ENCODE assay signal across 23 mouse cellular contexts in genomic region chr15:25685186-25685585, GRCm38 (mm10).
A peak's percentile ranks its signal among the peaks of the same experiment; 100 is the strongest.
DNase-seq lines count a peak whose midpoint lies in the region; ATAC-seq lines count a peak whose summit lies in the region.
"Had no signal": no experiment of that assay in that cellular context is flagged by ENCODE, and none has a peak within 500 bp of the region (broad histone marks: within the 10 kb centered on the region; RNA-seq: fewer than 3 reads in every experiment).

No protein-coding gene starts in this region.

- no peak for ATAC-seq in embryonic facial prominence, embryonic 15.5 days (ENCODE audit: insufficient number of reproducible peaks, low FRiP score, low TSS enrichment, low read depth)
- ATAC-seq: forebrain, embryonic 15.5 days had no signal

- H3K9me3 ChIP-seq in embryonic facial prominence, embryonic 15.5 days (replicated peaks): no peaks in the 10 kb centered on the region
- no peaks in the 10 kb centered on the region for H3K9me3 ChIP-seq in embryonic facial prominence, embryonic 10.5 days
- H3K9me3 ChIP-seq: forebrain, embryonic 15.5 days; heart, embryonic 12.5 days; hindbrain, embryonic 13.5 days; liver, embryonic 15.5 days had no signal

- H3K27ac ChIP-seq in embryonic facial prominence, embryonic 15.5 days (replicated peaks): 0 out of 2 replicates have a peak overlapping the region, but pooled peaks have one; percentile 36
- no peak overlapping the region for H3K27ac ChIP-seq in embryonic facial prominence, embryonic 10.5 days (replicated peaks)
- H3K27ac ChIP-seq: forebrain, embryonic 15.5 days; gastrocnemius, adult 2 months; heart, adult 2 months; hindbrain, embryonic 13.5 days; liver, embryonic 15.5 days had no signal

- peaks cover 28% of the 10 kb centered on the region for H3K4me1 ChIP-seq in embryonic facial prominence, embryonic 15.5 days
- H3K4me1 ChIP-seq in embryonic facial prominence, embryonic 10.5 days: peaks cover 43% of the 10 kb centered on the region

- no peak for DNase-seq in embryonic facial prominence, embryonic 10.5 days (ENCODE audit: low spot score)
- peak; percentile 43 for DNase-seq in kidney, adult 11 months
- DNase-seq in kidney, postnatal 4 days: no peak
- peak; percentile 19 for DNase-seq in left cerebral cortex, adult 11 months (ENCODE audit: low spot score)
- DNase-seq in left cerebral cortex, adult 8-10 months (ENCODE audit: low spot score in 2 of 2): no peak
- peak; percentile 83 for DNase-seq in large intestine, adult 2 months (ENCODE audit: low read depth, low spot score)
- no peak for DNase-seq in cerebellum, postnatal 14 days
- DNase-seq: adrenal gland, postnatal 10 days; cerebellum, adult 11 months; cerebellum, adult 9-11 months; gastrocnemius, adult 2 months; gastrocnemius, postnatal 36 days; heart, adult 2 months; heart, postnatal 4 days; lung, embryonic 14.5 days; lung, postnatal 14 days; midbrain, embryonic 14.5 days had no signal

- no peak overlapping the region for H3K9ac ChIP-seq in embryonic facial prominence, embryonic 15.5 days
- H3K9ac ChIP-seq: forebrain, embryonic 15.5 days; heart, embryonic 12.5 days; hindbrain, embryonic 13.5 days; liver, embryonic 15.5 days; lung, embryonic 14.5 days had no signal

- H3K4me2 ChIP-seq in embryonic facial prominence, embryonic 15.5 days (replicated peaks): no peak overlapping the region
- H3K4me2 ChIP-seq: forebrain, embryonic 15.5 days; heart, embryonic 12.5 days; hindbrain, embryonic 13.5 days; liver, embryonic 15.5 days; lung, embryonic 14.5 days had no signal

- H3K27me3 ChIP-seq in embryonic facial prominence, embryonic 15.5 days: no peaks in the 10 kb centered on the region
- H3K27me3 ChIP-seq in embryonic facial prominence, embryonic 10.5 days (replicated peaks; ENCODE audit: low read depth, poor library complexity, severe bottlenecking): no peaks in the 10 kb centered on the region
- H3K27me3 ChIP-seq: CH12.LX; forebrain, embryonic 15.5 days; hindbrain, embryonic 13.5 days; liver, embryonic 15.5 days had no signal

- no peaks in the 10 kb centered on the region for H3K36me3 ChIP-seq in embryonic facial prominence, embryonic 15.5 days
- H3K36me3 ChIP-seq in embryonic facial prominence, embryonic 10.5 days (replicated peaks): 0 out of 2 replicates have a peak, but pooled peaks cover 3% of the 10 kb centered on the region
- H3K36me3 ChIP-seq: forebrain, embryonic 15.5 days; heart, embryonic 12.5 days; hindbrain, embryonic 13.5 days; liver, embryonic 15.5 days had no signal

- H3K4me3 ChIP-seq in embryonic facial prominence, embryonic 15.5 days (replicated peaks): no peak overlapping the region
- H3K4me3 ChIP-seq in embryonic facial prominence, embryonic 10.5 days: no peak overlapping the region
- H3K4me3 ChIP-seq: forebrain, embryonic 15.5 days; gastrocnemius, adult 2 months; heart, adult 2 months; heart, embryonic 12.5 days; hindbrain, embryonic 13.5 days; liver, embryonic 15.5 days had no signal

- 74% methylated on average over 9 of the region's 9 CpGs for whole genome bisulfite sequencing in embryonic facial prominence, embryonic 15.5 days
- 90% methylated on average over 9 of the region's 9 CpGs for WGBS in embryonic facial prominence, embryonic 10.5 days
- WGBS in large intestine, adult 2 months: 30% methylated on average over 9 of the region's 9 CpGs

Comparison
In these comparisons a context has a peak if more than half of its experiments do, and no peak if none do; other contexts are left out.
1. DNase-seq: peak in kidney, adult 11 months (single experiment), left cerebral cortex, adult 11 months (single experiment) and large intestine, adult 2 months (single experiment); none in embryonic facial prominence, embryonic 10.5 days (single experiment), kidney, postnatal 4 days (0 of 2), left cerebral cortex, adult 8-10 months (0 of 2) and cerebellum, postnatal 14 days (0 of 2).